Mouse (Mus musculus) myocyte (in vitro differentiated cells): ENCODE data around the gene Zc3h12c.

Source experiments
- CEBPB ChIP-seq: IDR thresholded peaks from 2 replicates; pipeline ENCODE4 v1.6.1; 2011; ENCODE audit warnings: mild to moderate bottlenecking, moderate library complexity; ENCODE audit not compliant: poor library complexity, insufficient read depth, severe bottlenecking
- E2F4 ChIP-seq: IDR thresholded peaks from one replicate; pipeline ENCODE4 v1.6.1; 2011; ENCODE audit warnings: mild to moderate bottlenecking, control low read depth, moderate library complexity; ENCODE audit not compliant: insufficient read depth
- MAX ChIP-seq: IDR thresholded peaks from one replicate; pipeline ENCODE4 v1.6.1; 2011; ENCODE audit warnings: low read depth, mild to moderate bottlenecking, control low read depth
- MYOG ChIP-seq, 3 experiments: IDR thresholded peaks; one replicate each; pipeline ENCODE4 v1.6.1; 2011; ENCODE audit warnings: control low read depth in 2 of 3, low read depth in 2 of 3, mild to moderate bottlenecking in 2 of 3; ENCODE audit not compliant: insufficient read length in 2 of 3, control insufficient read depth in 1 of 3, insufficient read depth in 1 of 3
- POLR2A ChIP-seq: IDR thresholded peaks from one replicate; pipeline ENCODE4 v1.6.1; 2011; ENCODE audit warnings: low read depth, mild to moderate bottlenecking, control low read depth, moderate library complexity; ENCODE audit not compliant: insufficient read length
- POLR2AphosphoS2 ChIP-seq: IDR thresholded peaks from one replicate; pipeline ENCODE4 v1.6.1; 2011; ENCODE audit warnings: low read depth, control low read depth; ENCODE audit not compliant: insufficient read length
- REST ChIP-seq: IDR thresholded peaks from one replicate; pipeline ENCODE4 v1.6.1; 2011; ENCODE audit warnings: mild to moderate bottlenecking, control low read depth, moderate library complexity; ENCODE audit not compliant: insufficient read depth, insufficient read length
- SRF ChIP-seq: IDR thresholded peaks from one replicate; pipeline ENCODE4 v1.6.1; 2011; ENCODE audit warnings: low read depth; ENCODE audit not compliant: control insufficient read depth, insufficient read length
- TCF12 ChIP-seq: IDR thresholded peaks from one replicate; pipeline ENCODE4 v1.6.1; 2011; ENCODE audit warnings: mild to moderate bottlenecking, control low read depth; ENCODE audit not compliant: poor library complexity, insufficient read depth, severe bottlenecking
- TCF3 ChIP-seq: IDR thresholded peaks from one replicate; pipeline ENCODE4 v1.6.1; 2011; ENCODE audit warnings: low read depth, control low read depth; ENCODE audit not compliant: insufficient read length
- USF1 ChIP-seq: IDR thresholded peaks from one replicate; pipeline ENCODE4 v1.6.1; 2011; ENCODE audit warnings: low read depth, mild to moderate bottlenecking, control low read depth, moderate library complexity

DNA sequence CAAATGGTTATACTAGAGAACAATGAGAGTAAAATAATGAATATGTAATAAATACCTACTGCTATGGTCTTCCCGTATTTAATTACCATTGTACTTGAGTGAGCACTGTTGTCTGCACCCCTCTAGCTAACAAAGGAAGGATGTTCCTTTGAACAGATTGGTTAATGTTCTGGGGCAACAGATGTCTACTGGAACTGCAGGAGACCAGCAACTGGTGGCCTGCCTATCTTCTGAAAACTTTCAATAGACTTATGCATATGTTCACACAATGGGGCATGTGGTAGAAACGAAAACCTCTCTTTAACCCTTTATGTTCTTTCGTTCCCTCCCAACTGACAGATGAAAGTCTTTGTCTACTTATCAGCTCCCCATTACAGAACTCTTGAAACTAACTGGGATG is 20.1 kb downstream of the Zc3h12c start:
- TF ChIP-seq POLR2A = no peak
- TF ChIP-seq CEBPB = no peak
- TF ChIP-seq POLR2AphosphoS2 = no peak
- TF ChIP-seq USF1 = no peak
- TF ChIP-seq TCF12 = no peak
- no peak for TF ChIP-seq MAX
- no peak for TF ChIP-seq REST
- TF ChIP-seq E2F4 = no peak
- no peak for TF ChIP-seq SRF
- TF ChIP-seq MYOG (IDR thresholded peaks at IDR 0.05; ENCODE audit: control insufficient read depth in 1 of 3, insufficient read depth in 1 of 3, insufficient read length in 2 of 3, low read depth in 2 of 3) = no peak
- TF ChIP-seq TCF3 = no peak
